Mouse (Mus musculus): Measurements from ENCODE around the gene Clca2.
A peak's percentile ranks its signal among the peaks of the same experiment; 100 is the strongest.
"Not testable (repeated sequence)": the region's sequence is repeated elsewhere in the genome, so short reads cannot be mapped to it uniquely, and the experiment has no call there.

Gene Clca2

DNA sequence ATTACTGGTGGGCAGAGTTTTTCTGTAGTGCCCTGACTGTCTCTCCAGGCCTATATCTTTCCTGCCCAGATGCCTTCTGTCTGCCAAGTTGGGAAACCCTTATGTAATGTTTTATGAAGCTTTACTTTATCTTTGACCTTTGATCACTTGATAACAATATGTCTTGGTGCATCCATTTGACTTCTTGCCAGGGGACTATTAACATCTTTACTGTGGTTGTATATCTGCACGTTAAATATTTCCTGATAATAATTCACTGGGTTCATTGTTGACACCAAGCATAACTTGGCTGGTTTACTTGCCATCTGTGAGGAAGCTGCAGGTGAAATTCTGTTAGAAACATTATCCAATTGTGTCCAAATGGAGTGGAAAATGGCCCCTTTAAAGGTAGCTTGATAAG, 16.2 kb downstream of the Clca2 start:
- DNase-seq: no peak

- no peak for DNase-seq
Observed at GRCm38 (mm10) chr3:145080904-145081303, 18.3 kb downstream of the Clca2 start.

DNA sequence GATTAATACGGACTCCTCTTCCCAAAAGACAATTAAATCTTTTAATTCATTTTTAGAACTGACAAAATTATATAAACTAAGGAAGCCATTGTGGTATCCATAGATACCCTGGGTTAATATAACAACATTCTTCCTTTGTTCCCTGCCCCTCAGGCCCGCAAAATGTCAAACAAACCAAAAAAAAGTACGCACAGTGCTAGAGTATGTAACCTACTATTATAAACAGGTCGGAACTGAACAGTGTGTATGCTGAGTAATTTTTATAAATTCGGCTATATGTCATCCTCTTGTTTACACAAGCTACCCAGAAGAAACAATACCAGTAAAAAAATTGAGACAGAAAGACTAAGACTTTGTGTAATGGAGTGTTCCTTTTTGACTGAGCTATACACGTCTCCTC, 20.8 kb downstream of the Clca2 start:
- DNase-seq: no peak

DNA sequence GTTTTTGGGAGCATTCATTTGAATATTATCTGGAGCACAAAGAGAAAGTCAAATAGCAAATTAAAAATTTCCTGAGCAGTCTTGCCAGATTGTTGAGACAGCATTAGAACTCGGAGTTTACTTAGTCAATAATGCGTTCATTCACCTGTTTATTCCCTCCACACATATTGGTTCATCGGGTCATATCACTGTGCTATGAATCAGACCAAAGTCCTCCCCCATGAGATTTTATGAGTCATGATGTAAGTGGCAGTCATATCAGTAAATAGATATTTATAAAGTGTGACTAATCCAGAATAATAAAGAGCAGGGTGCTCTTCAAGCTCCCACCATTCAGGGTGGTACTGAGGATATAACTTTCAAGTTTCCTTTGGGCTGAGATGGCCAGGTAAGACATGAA, 26.9 kb downstream of the Clca2 start:
- DNase-seq: no peak

DNA sequence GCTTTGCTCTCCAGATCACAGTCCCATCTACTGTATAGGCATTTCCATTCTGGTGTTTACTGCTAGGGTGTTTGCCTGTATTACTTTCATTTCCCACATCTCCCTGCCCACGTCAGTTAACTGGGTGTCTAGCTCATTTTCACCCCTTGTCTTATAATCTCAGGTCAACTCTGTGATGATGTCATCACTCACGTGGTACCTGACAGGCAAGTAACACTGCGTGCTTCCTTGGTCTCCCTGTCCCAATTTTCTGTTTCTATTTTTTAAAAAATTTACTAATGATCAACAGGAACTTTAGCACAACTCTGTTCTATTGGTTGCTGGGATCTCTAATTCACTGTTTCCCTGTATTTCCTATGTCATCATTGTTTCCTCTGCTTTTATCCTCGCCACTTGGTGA, 30.3 kb downstream of the Clca2 start:
- no peak for DNase-seq

DNA sequence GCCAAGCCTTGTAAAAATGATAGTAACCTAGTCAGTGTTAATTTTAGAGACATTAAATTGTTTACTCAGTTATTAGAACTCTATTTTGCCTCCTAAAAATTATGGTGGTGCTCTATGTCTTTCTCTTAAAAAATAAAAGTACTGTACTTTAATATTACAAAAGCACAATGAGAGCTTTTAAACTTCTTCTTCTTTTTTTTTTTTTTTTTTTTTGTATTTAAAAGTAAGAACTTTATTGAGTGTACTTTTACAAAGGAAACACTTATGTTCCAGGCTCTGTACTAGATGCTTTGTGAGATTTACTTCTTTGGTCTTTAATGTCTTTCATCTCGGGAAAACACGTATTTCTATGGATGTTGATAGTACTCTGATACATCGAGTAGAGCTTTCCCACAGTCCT, 44.1 kb downstream of the Clca2 start:
- DNase-seq: not testable (repeated sequence)

DNA sequence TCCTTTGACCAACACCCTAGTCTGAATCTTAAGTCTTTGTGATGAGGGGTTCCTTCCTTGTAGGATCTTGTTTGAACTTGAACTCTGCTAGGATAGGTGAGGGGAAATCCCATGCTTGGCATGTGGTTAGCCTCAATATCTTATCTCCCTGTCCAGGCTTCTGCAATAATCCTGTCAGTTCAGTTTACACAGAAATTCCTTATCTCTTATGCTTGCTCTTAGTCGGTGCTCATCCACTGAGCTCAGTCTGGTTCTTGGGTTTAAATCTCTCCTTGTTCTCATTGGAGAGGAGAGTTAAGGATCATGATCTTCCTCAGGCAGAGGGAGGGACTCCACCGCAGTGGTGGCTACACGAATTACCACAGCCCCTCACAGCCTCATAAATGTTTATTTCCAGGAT, 49.4 kb downstream of the Clca2 start:
- DNase-seq: no peak

- DNase-seq: no peak
Observed at GRCm38 (mm10) chr3:145038813-145039212, 60.4 kb downstream of the Clca2 start.

- no peak for DNase-seq
Observed at GRCm38 (mm10) chr3:145032676-145033075, 66.6 kb downstream of the Clca2 start, which contains the start of gene Clca1. Gene Clca1 (minus strand): TSS chr3:145032776.

- no peak for DNase-seq
Observed at GRCm38 (mm10) chr3:145028036-145028435, 71.2 kb downstream of the Clca2 start.

- peak; percentile 14 to 30 for DNase-seq
Observed at GRCm38 (mm10) chr3:145026750-145027149, 72.5 kb downstream of the Clca2 start.
